Mouse (Mus musculus): ENCODE measurements around the gene Pgbd5. TPM values are rescaled to one million over a fixed set of nuclear protein-coding genes. Genes with fewer than 3 reads are reported as not detected.

Gene Pgbd5
- polyA plus RNA-seq, 1 experiment from 2014 or later = 2.6 TPM

GRCm38 (mm10) chr8:124386225-124386899 lies 53.1 kb downstream of the Pgbd5 start:
- H3K27ac ChIP-seq = no peak overlapping the region
- 85% methylated on average over 23 of the region's 23 CpGs for WGBS
- no peak overlapping the region for H3K9ac ChIP-seq
- H3K9me3 ChIP-seq = no peaks in the 10 kb centered on the region
- H3K4me2 ChIP-seq = no peak overlapping the region
- H3K27me3 ChIP-seq = no peaks in the 10 kb centered on the region
- no peak for ATAC-seq (ENCODE audit: insufficient number of reproducible peaks, insufficient read depth, low FRiP score, low TSS enrichment, low read depth)
- no peaks in the 10 kb centered on the region for H3K36me3 ChIP-seq
- no peaks in the 10 kb centered on the region for H3K4me1 ChIP-seq
- H3K4me3 ChIP-seq = no peak overlapping the region

- Histone ChIP-seq H3K27ac (no peak overlapping the region), H3K36me3 (no peaks in the 10 kb centered on the region), H3K27me3 (no peaks in the 10 kb centered on the region), H3K4me3 (no peak overlapping the region), H3K9ac (no peak overlapping the region), H3K9me3 (no peaks in the 10 kb centered on the region), H3K4me2 (no peak overlapping the region), H3K4me1 (no peaks in the 10 kb centered on the region)
- ATAC-seq (ENCODE audit: insufficient number of reproducible peaks, insufficient read depth, low FRiP score, low TSS enrichment, low read depth) = no peak
- WGBS = 92% methylated on average over 19 of the region's 19 CpGs
Measured at GRCm38 (mm10) chr8:124384336-124384735, 55.1 kb downstream of the Pgbd5 start.

- no peak for ATAC-seq (ENCODE audit: insufficient number of reproducible peaks, insufficient read depth, low FRiP score, low TSS enrichment, low read depth)
- Histone ChIP-seq H3K27ac (no peak overlapping the region), H3K4me2 (no peak overlapping the region), H3K4me1 (no peaks in the 10 kb centered on the region), H3K9me3 (no peaks in the 10 kb centered on the region), H3K36me3 (no peaks in the 10 kb centered on the region), H3K27me3 (no peaks in the 10 kb centered on the region), H3K4me3 (no peak overlapping the region), H3K9ac (no peak overlapping the region)
- 57% methylated on average over 10 of the region's 10 CpGs for WGBS
Measured at GRCm38 (mm10) chr8:124382235-124382634, 57.2 kb downstream of the Pgbd5 start.

GRCm38 (mm10) chr8:124379289-124379688 lies 60.2 kb downstream of the Pgbd5 start:
- Histone ChIP-seq H3K4me3 (no peak overlapping the region), H3K9me3 (no peaks in the 10 kb centered on the region), H3K27me3 (no peaks in the 10 kb centered on the region), H3K4me2 (no peak overlapping the region), H3K27ac (no peak overlapping the region), H3K36me3 (no peaks in the 10 kb centered on the region), H3K4me1 (no peaks in the 10 kb centered on the region), H3K9ac (no peak overlapping the region)
- no peak for ATAC-seq (ENCODE audit: insufficient number of reproducible peaks, insufficient read depth, low FRiP score, low TSS enrichment, low read depth)
- 71% methylated on average over 6 of the region's 6 CpGs for WGBS

GRCm38 (mm10) chr8:124376406-124376805 lies 63.1 kb downstream of the Pgbd5 start:
- 89% methylated on average over 12 of the region's 12 CpGs for WGBS
- Histone ChIP-seq H3K4me3 (no peak overlapping the region), H3K4me1 (no peaks in the 10 kb centered on the region), H3K27ac (no peak overlapping the region), H3K36me3 (no peaks in the 10 kb centered on the region), H3K27me3 (no peaks in the 10 kb centered on the region), H3K9ac (no peak overlapping the region), H3K9me3 (no peaks in the 10 kb centered on the region), H3K4me2 (no peak overlapping the region)
- no peak for ATAC-seq (ENCODE audit: insufficient number of reproducible peaks, insufficient read depth, low FRiP score, low TSS enrichment, low read depth)

GRCm38 (mm10) chr8:124375727-124376126 lies 63.7 kb downstream of the Pgbd5 start:
- Histone ChIP-seq H3K9ac (no peak overlapping the region), H3K36me3 (no peaks in the 10 kb centered on the region), H3K27me3 (no peaks in the 10 kb centered on the region), H3K9me3 (no peaks in the 10 kb centered on the region), H3K4me2 (no peak overlapping the region), H3K27ac (no peak overlapping the region), H3K4me3 (no peak overlapping the region), H3K4me1 (no peaks in the 10 kb centered on the region)
- 84% methylated on average over 9 of the region's 9 CpGs for WGBS
- ATAC-seq (ENCODE audit: insufficient number of reproducible peaks, insufficient read depth, low FRiP score, low TSS enrichment, low read depth) = no peak

- Histone ChIP-seq H3K27me3 (no peaks in the 10 kb centered on the region), H3K36me3 (no peaks in the 10 kb centered on the region), H3K4me2 (no peak overlapping the region), H3K9me3 (no peaks in the 10 kb centered on the region), H3K9ac (no peak overlapping the region), H3K4me3 (no peak overlapping the region), H3K4me1 (no peaks in the 10 kb centered on the region), H3K27ac (no peak overlapping the region)
- ATAC-seq (ENCODE audit: insufficient number of reproducible peaks, insufficient read depth, low FRiP score, low TSS enrichment, low read depth) = no peak
- WGBS = 73% methylated on average over 6 of the region's 6 CpGs
Measured at GRCm38 (mm10) chr8:124375168-124375567, 64.3 kb downstream of the Pgbd5 start.

- Histone ChIP-seq H3K36me3 (no peaks in the 10 kb centered on the region), H3K4me3 (no peak overlapping the region), H3K4me2 (no peak overlapping the region), H3K27ac (no peak overlapping the region), H3K9ac (no peak overlapping the region), H3K4me1 (no peaks in the 10 kb centered on the region), H3K27me3 (no peaks in the 10 kb centered on the region), H3K9me3 (no peaks in the 10 kb centered on the region)
- ATAC-seq (ENCODE audit: insufficient number of reproducible peaks, insufficient read depth, low FRiP score, low TSS enrichment, low read depth) = no peak
- 87% methylated on average over 5 of the region's 5 CpGs for WGBS
Measured at GRCm38 (mm10) chr8:124373753-124374152, 65.7 kb downstream of the Pgbd5 start.

GRCm38 (mm10) chr8:124371410-124372123 lies 67.9 kb downstream of the Pgbd5 start:
- no peak for ATAC-seq (ENCODE audit: insufficient number of reproducible peaks, insufficient read depth, low FRiP score, low TSS enrichment, low read depth)
- H3K4me1 ChIP-seq = no peaks in the 10 kb centered on the region

GRCm38 (mm10) chr8:124370422-124371183 lies 68.9 kb downstream of the Pgbd5 start:
- Histone ChIP-seq H3K27ac (no peak overlapping the region), H3K36me3 (no peaks in the 10 kb centered on the region), H3K9ac (no peak overlapping the region), H3K4me2 (no peak overlapping the region), H3K4me1 (no peaks in the 10 kb centered on the region), H3K9me3 (no peaks in the 10 kb centered on the region), H3K27me3 (no peaks in the 10 kb centered on the region), H3K4me3 (no peak overlapping the region)
- WGBS = 76% methylated on average over 17 of the region's 17 CpGs
- ATAC-seq (ENCODE audit: insufficient number of reproducible peaks, insufficient read depth, low FRiP score, low TSS enrichment, low read depth) = no peak

More at GRCm38 (mm10) chr8:124371410-124372123, 67.9 kb downstream of the Pgbd5 start:
- H3K4me3 ChIP-seq = no peak overlapping the region
- no peak overlapping the region for H3K27ac ChIP-seq
- no peak overlapping the region for H3K9ac ChIP-seq
- WGBS = 84% methylated on average over 23 of the region's 23 CpGs
- no peaks in the 10 kb centered on the region for H3K36me3 ChIP-seq
- H3K9me3 ChIP-seq = no peaks in the 10 kb centered on the region
- no peaks in the 10 kb centered on the region for H3K27me3 ChIP-seq
- H3K4me2 ChIP-seq = no peak overlapping the region

- Histone ChIP-seq H3K4me2 (no peak overlapping the region), H3K9me3 (no peaks in the 10 kb centered on the region), H3K36me3 (no peaks in the 10 kb centered on the region), H3K9ac (no peak overlapping the region), H3K4me1 (no peaks in the 10 kb centered on the region), H3K4me3 (no peak overlapping the region), H3K27me3 (no peaks in the 10 kb centered on the region), H3K27ac (no peak overlapping the region)
- ATAC-seq (ENCODE audit: insufficient number of reproducible peaks, insufficient read depth, low FRiP score, low TSS enrichment, low read depth) = no peak
- 16% methylated on average over 8 of the region's 8 CpGs for WGBS
Measured at GRCm38 (mm10) chr8:124368213-124368612, 71.2 kb downstream of the Pgbd5 start.
